Mouse (Mus musculus) myocyte (in vitro differentiated cells): Measurements from ENCODE around the gene Agap1.

ENCODE experiments used
- E2F4 ChIP-seq: IDR thresholded peaks from one replicate; pipeline ENCODE4 v1.6.1; 2011; ENCODE audit warnings: mild to moderate bottlenecking, control low read depth, moderate library complexity; ENCODE audit not compliant: insufficient read depth
- MAX ChIP-seq: IDR thresholded peaks from one replicate; pipeline ENCODE4 v1.6.1; 2011; ENCODE audit warnings: low read depth, mild to moderate bottlenecking, control low read depth
- MYOD1 ChIP-seq, 3 experiments: IDR thresholded peaks; one replicate each; pipeline ENCODE4 v1.6.1; 2011; ENCODE audit warnings: control low read depth in 2 of 3, low read depth in 2 of 3, mild to moderate bottlenecking in 2 of 3, moderate library complexity in 1 of 3; ENCODE audit not compliant: insufficient read length in 2 of 3, control insufficient read depth in 1 of 3
- POLR2A ChIP-seq: IDR thresholded peaks from one replicate; pipeline ENCODE4 v1.6.1; 2011; ENCODE audit warnings: low read depth, mild to moderate bottlenecking, control low read depth, moderate library complexity; ENCODE audit not compliant: insufficient read length
- TCF12 ChIP-seq: IDR thresholded peaks from one replicate; pipeline ENCODE4 v1.6.1; 2011; ENCODE audit warnings: mild to moderate bottlenecking, control low read depth; ENCODE audit not compliant: poor library complexity, insufficient read depth, severe bottlenecking

- TF ChIP-seq MAX (no peak), MYOD1 (IDR thresholded peaks at IDR 0.05; ENCODE audit: control insufficient read depth in 1 of 3, insufficient read length in 2 of 3, low read depth in 2 of 3) (no peak), POLR2A (no peak), TCF12 (no peak), E2F4 (no peak)
These were observed 358.2 kb downstream of the Agap1 start for GRCm38 (mm10) chr1:89812816-89813215.
